Mouse (Mus musculus) CH12.LX (cell line): ENCODE measurements around the gene Prr14. TPM values are rescaled to one million over a fixed set of nuclear protein-coding genes. Genes with fewer than 3 reads are reported as not detected.
"Not testable (repeated sequence)": the region's sequence is repeated elsewhere in the genome, so short reads cannot be mapped to it uniquely, and the experiment has no call there.

Source experiments
- DNase-seq: peaks from one replicate; pipeline ENCODE4 v3.0.0-alpha.2; 2013; ENCODE audit errors: extremely low read depth
- H3K27ac ChIP-seq: 2 replicates; pipeline ENCODE4 v1.5.1; 2012; ENCODE audit warnings: low read depth, mild to moderate bottlenecking, control low read depth, moderate library complexity; ENCODE audit not compliant: insufficient read depth
- H3K27me3 ChIP-seq: replicated peaks from 2 replicates; pipeline ENCODE3; 2012; ENCODE audit warnings: inconsistent platforms
- H3K36me3 ChIP-seq, 2 experiments: replicated peaks in 1 of 2; 2 replicates each; pipeline versions ENCODE3 to v1.6.1; 2012; ENCODE audit warnings: inconsistent platforms in 1 of 2, low read length in 1 of 2, mild to moderate bottlenecking in 1 of 2, mixed read lengths in 1 of 2, moderate library complexity in 1 of 2; ENCODE audit not compliant: control insufficient read depth in 1 of 2, insufficient read depth in 1 of 2
- H3K4me1 ChIP-seq, 2 experiments: 2 replicates each; pipeline ENCODE4 v1.6.1; 2012; ENCODE audit warnings: inconsistent platforms in 1 of 2, moderate library complexity in 1 of 2; ENCODE audit not compliant: insufficient read depth in 2 of 2, control insufficient read depth in 1 of 2
- H3K4me2 ChIP-seq: 2 replicates; pipeline ENCODE4 v1.6.1; 2012; ENCODE audit warnings: low read depth, mild to moderate bottlenecking, control low read depth; ENCODE audit not compliant: poor library complexity, insufficient read depth, severe bottlenecking
- H3K4me3 ChIP-seq, 3 experiments: fragments of 150-350 bp in 1 of 3; sonication (generic) in 1 of 3; replicated peaks in 1 of 3; 2 replicates each; pipeline versions ENCODE3 to v1.5.1; 2011 to 2012; ENCODE audit warnings: low read depth in 2 of 3, low read length in 2 of 3, mild to moderate bottlenecking in 2 of 3, moderate library complexity in 2 of 3, control low read depth in 1 of 3, improper control_type of control experiment in 1 of 3, inconsistent platforms in 1 of 3, mixed read lengths in 1 of 3; ENCODE audit not compliant: poor library complexity in 1 of 3
- H3K79me2 ChIP-seq: replicated peaks from 2 replicates; pipeline ENCODE4 v1.6.1; 2012; ENCODE audit warnings: mild to moderate bottlenecking, moderate library complexity; ENCODE audit not compliant: control insufficient read depth, poor library complexity, insufficient read depth, severe bottlenecking; ENCODE audit errors: extremely low read depth
- H3K9ac ChIP-seq: 2 replicates; pipeline ENCODE4 v1.6.1; 2012; ENCODE audit warnings: low read depth, mild to moderate bottlenecking, control low read depth, moderate library complexity; ENCODE audit not compliant: insufficient read depth
- H3K9me3 ChIP-seq: replicated peaks from 2 replicates; pipeline ENCODE3; 2012; ENCODE audit warnings: low read length, inconsistent platforms, mixed read lengths
- BHLHE40 ChIP-seq: IDR thresholded peaks from 2 replicates; pipeline ENCODE4 v1.6.1; 2011; ENCODE audit warnings: mild to moderate bottlenecking, low read depth, low read length, improper control_type of control experiment
- E2F4 ChIP-seq: IDR thresholded peaks from 2 replicates; pipeline ENCODE4 v1.6.1; 2011; ENCODE audit warnings: low read depth, low read length, improper control_type of control experiment; ENCODE audit not compliant: insufficient replicate concordance
- GABPA ChIP-seq: IDR thresholded peaks from 2 replicates; pipeline ENCODE4 v1.6.1; 2012; ENCODE audit warnings: low read depth, low read length, improper control_type of control experiment, inconsistent platforms; ENCODE audit not compliant: insufficient replicate concordance
- IRF4 ChIP-seq: IDR thresholded peaks from 2 replicates; pipeline ENCODE4 v1.6.1; 2014; ENCODE audit warnings: low read depth, mild to moderate bottlenecking, inconsistent platforms, low read length, improper control_type of control experiment
- JUN ChIP-seq: IDR thresholded peaks from 2 replicates; pipeline ENCODE4 v1.6.1; 2011; ENCODE audit warnings: low read depth, mild to moderate bottlenecking, low read length, improper control_type of control experiment, moderate library complexity; ENCODE audit not compliant: insufficient read depth
- JUND ChIP-seq: conservative IDR thresholded peaks from 2 replicates; pipeline ENCODE4 v1.6.1; 2011; ENCODE audit warnings: low read depth, low read length, improper control_type of control experiment
- KAT2A ChIP-seq: IDR thresholded peaks from 2 replicates; pipeline ENCODE4 v1.6.1; 2012; ENCODE audit warnings: low read length, improper control_type of control experiment, inconsistent platforms; ENCODE audit not compliant: insufficient replicate concordance
- MEF2A ChIP-seq: IDR thresholded peaks from 2 replicates; pipeline ENCODE4 v1.6.1; 2014; ENCODE audit warnings: low read depth, mild to moderate bottlenecking, inconsistent platforms, low read length, improper control_type of control experiment, borderline replicate concordance
- NELFE ChIP-seq: IDR thresholded peaks from 2 replicates; pipeline ENCODE4 v1.6.1; 2011; ENCODE audit warnings: low read depth, low read length, improper control_type of control experiment
- PAX5 ChIP-seq: IDR thresholded peaks from 2 replicates; pipeline ENCODE4 v1.6.1; 2012; ENCODE audit warnings: low read length, inconsistent platforms, mixed read lengths
- POLR2A ChIP-seq: IDR thresholded peaks from 2 replicates; pipeline ENCODE4 v1.6.1; 2011; ENCODE audit warnings: low read depth, mild to moderate bottlenecking, improper control_type of control experiment, low read length
- POLR2AphosphoS2 ChIP-seq: IDR thresholded peaks from 2 replicates; pipeline ENCODE4 v1.6.1; 2011; ENCODE audit warnings: low read depth, low read length, improper control_type of control experiment
- RAD21 ChIP-seq: IDR thresholded peaks from 2 replicates; pipeline ENCODE4 v1.6.1; 2011; ENCODE audit warnings: low read depth, mild to moderate bottlenecking, low read length, improper control_type of control experiment, moderate library complexity
- UBTF ChIP-seq: IDR thresholded peaks from 2 replicates; pipeline ENCODE4 v1.6.1; 2012; ENCODE audit warnings: low read depth, mild to moderate bottlenecking, inconsistent platforms, low read length, improper control_type of control experiment, moderate library complexity
- dilution Hi-C: fragments of 300-500 bp; cut with MboI; formaldehyde crosslinking; loops from 2 replicates; pipeline ENCODE4 v1.14.3; 2020; ENCODE audit warnings: low sequenced_read_pairs; ENCODE audit not compliant: extremely low pct_unique_long_range_greater_than_20kb, extremely low pct_ligation_motif_present
- in situ Hi-C: fragments of 300-500 bp; cut with MboI; formaldehyde crosslinking; loops from 3 replicates; pipeline ENCODE4 v1.14.3; 2019; ENCODE audit warnings: low sequenced_read_pairs, low pct_ligation_motif_present, low pct_unique_long_range_greater_than_20kb, mixed read lengths
- polyA plus RNA-seq: library from polyadenylated mRNA; unstranded; fragments of >175 nt; gene quantifications from 2 replicates; pipeline ENCODE4 v1.2.1, GENCODE M21; 2012; ENCODE audit warnings: low read depth; ENCODE audit not compliant: insufficient read length
- total RNA-seq, 2 experiments: library from RNA; depleted of rRNA; stranded (reverse); fragments of 300-350 nt in 1 of 2; fragments of >200 nt in 1 of 2; gene quantifications; 2 replicates each; pipeline ENCODE4 v1.2.3; 2012 to 2014

The Prr14 gene
- total and polyA plus RNA-seq, 3 experiments, result 7.6 to 31.3 (median 10.4) TPM

DNA sequence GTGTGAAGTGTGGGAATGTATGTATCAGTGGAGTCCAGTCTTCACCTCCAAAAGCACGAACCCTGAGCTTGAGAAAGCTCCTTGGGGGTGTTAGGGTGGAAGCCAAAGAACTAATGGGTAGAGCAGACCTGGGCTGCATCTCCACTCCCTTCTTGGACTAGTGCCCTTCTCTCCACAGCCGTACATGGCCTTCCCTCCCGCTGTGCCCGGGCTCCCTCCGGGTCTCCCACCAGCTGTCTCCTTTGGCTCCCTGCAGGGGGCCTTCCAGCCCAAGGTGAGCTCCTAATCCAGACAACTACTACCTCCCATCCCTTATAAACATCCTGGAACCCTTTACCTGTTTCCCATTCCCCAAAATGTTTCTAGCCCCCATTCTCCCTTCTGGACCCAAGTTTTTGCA, 26.0 kb downstream of the Prr14 start:
- in situ Hi-C loops, result no loop called here
- TF ChIP-seq GABPA, result no peak
- no peak for TF ChIP-seq JUN
- no peak for TF ChIP-seq E2F4
- TF ChIP-seq IRF4, result no peak
- TF ChIP-seq UBTF, result no peak
- no peak for TF ChIP-seq NELFE
- no peak for TF ChIP-seq POLR2AphosphoS2
- TF ChIP-seq PAX5, result no peak
- Histone ChIP-seq H3K4me3 (no peak overlapping the region), H3K27ac (no peak overlapping the region), H3K4me1 (peaks cover 8 to 27% of the 10 kb centered on the region in 2 experiments), H3K9me3 (no peaks in the 10 kb centered on the region), H3K4me2 (no peak overlapping the region), H3K27me3 (no peaks in the 10 kb centered on the region), H3K36me3 (peaks cover 71 to 95% of the 10 kb centered on the region in 2 experiments), H3K9ac (no peak overlapping the region), H3K79me2 (peaks cover 45% of the 10 kb centered on the region)
- dilution Hi-C loops, result no loop called here
- no peak for DNase-seq

GRCm38 (mm10) chr7:127488364-127488763, 29.0 kb downstream of the Prr14 start:
- H3K27me3 ChIP-seq, H3K4me2 ChIP-seq, H3K4me3 ChIP-seq, DNase-seq, dilution Hi-C loops, H3K9ac ChIP-seq, H3K9me3 ChIP-seq, in situ Hi-C loops, H3K4me1 ChIP-seq, H3K27ac ChIP-seq: not testable (repeated sequence)
- H3K36me3 ChIP-seq, result peaks cover 79 to 95% of the 10 kb centered on the region in 2 experiments
- H3K79me2 ChIP-seq, result peaks cover 17% of the 10 kb centered on the region

- Histone ChIP-seq H3K27me3 (no peaks in the 10 kb centered on the region), H3K27ac (no peak overlapping the region)
- in situ Hi-C loops, result no loop called here
These were observed 30.6 kb downstream of the Prr14 start for GRCm38 (mm10) chr7:127489982-127490381.

More at GRCm38 (mm10) chr7:127489982-127490381, 30.6 kb downstream of the Prr14 start:
- no peak overlapping the region for H3K4me2 ChIP-seq
- no peak for DNase-seq
- H3K4me3 ChIP-seq, result no peak overlapping the region
- peaks cover 5% of the 10 kb centered on the region; the same call in 1 of the 2 replicates for H3K79me2 ChIP-seq
- TF ChIP-seq RAD21 (no peak), BHLHE40 (no peak), MEF2A (no peak), KAT2A (no peak), JUND (no peak), IRF4 (no peak), POLR2A (no peak), PAX5 (no peak)
- TF ChIP-seq, all 38 proteins: peak for 0
- Histone ChIP-seq H3K9ac (no peak overlapping the region), H3K4me1 (no peaks in the 10 kb centered on the region), H3K36me3 (peaks cover 67 to 88% of the 10 kb centered on the region in 2 experiments), H3K9me3 (no peaks in the 10 kb centered on the region)
- dilution Hi-C loops, result no loop called here
